Mouse (Mus musculus) embryonic facial prominence, embryonic 14.5 days (tissue): Measurements from ENCODE around the gene Mybbp1a. TPM values are rescaled to one million over a fixed set of nuclear protein-coding genes. Genes with fewer than 3 reads are reported as not detected.

Source experiments
- ATAC-seq: fragments of 200-750 bp; cut with Nextera tagmentation; 2 replicates; pipeline ENCODE4 v1.8.0; 2017; ENCODE audit warnings: low read depth, moderate number of reproducible peaks, moderate TSS enrichment
- DNase-seq: peaks from one replicate; pipeline ENCODE4 v3.0.0-alpha.2; 2015; ENCODE audit warnings: low spot score
- H3K27ac ChIP-seq: fragments of 300-500 bp; sonication (generic); replicated peaks from 2 replicates; pipeline ENCODE4 v1.5.1; 2014; ENCODE audit warnings: low read depth, mild to moderate bottlenecking, low read length, moderate library complexity
- H3K27me3 ChIP-seq: fragments of 300-500 bp; sonication (generic); replicated peaks from 2 replicates; pipeline ENCODE4 v1.6.1; 2014; ENCODE audit warnings: low read length; ENCODE audit not compliant: control insufficient read depth, insufficient read depth
- H3K36me3 ChIP-seq: fragments of 300-500 bp; sonication (generic); 2 replicates; pipeline ENCODE4 v1.6.1; 2014; ENCODE audit warnings: low read length, mixed read lengths; ENCODE audit not compliant: control insufficient read depth, insufficient read depth
- H3K4me1 ChIP-seq: fragments of 300-500 bp; sonication (generic); 2 replicates; pipeline ENCODE4 v1.6.1; 2014; ENCODE audit warnings: antibody characterized with exemption, low read length; ENCODE audit not compliant: control insufficient read depth, insufficient read depth
- H3K4me2 ChIP-seq: fragments of 300-500 bp; sonication (generic); 2 replicates; pipeline ENCODE4 v1.6.1; 2014; ENCODE audit warnings: low read depth, mild to moderate bottlenecking, low read length, moderate library complexity, mixed read lengths
- H3K4me3 ChIP-seq: fragments of 300-500 bp; sonication (generic); 2 replicates; pipeline ENCODE4 v1.5.1; 2014; ENCODE audit warnings: low read depth, mild to moderate bottlenecking, low read length
- H3K9ac ChIP-seq: fragments of 300-500 bp; sonication (generic); 2 replicates; pipeline ENCODE4 v1.6.1; 2014; ENCODE audit warnings: low read depth, mild to moderate bottlenecking, low read length, moderate library complexity, mixed read lengths
- H3K9me3 ChIP-seq: fragments of 300-500 bp; sonication (generic); 2 replicates; pipeline ENCODE4 v1.6.1; 2016; ENCODE audit warnings: low read length; ENCODE audit not compliant: control insufficient read depth
- WGBS: fragments of 180-500 bp; shearing (Covaris S2); extraction: QIAGEN DNeasy Blood & Tissue Kit; methylation state at CpG from one replicate; pipeline ENCODE4 v1.1.7; 2014; 5-methylcytosine and 5-hydroxymethylcytosine counted together
- polyA plus RNA-seq: library from polyadenylated mRNA; unstranded; fragments of >200 nt; fragmentation: Nextera tagmentation; extraction: Ambion mirVana; gene quantifications from 2 replicates; pipeline ENCODE4 v1.2.1, GENCODE M21; 2014

Mybbp1a gene
- polyA plus RNA-seq, 1 experiment from 2014 or later, result 114 TPM

- Histone ChIP-seq H3K9ac (no peak overlapping the region), H3K4me2 (no peak overlapping the region), H3K9me3 (no peaks in the 10 kb centered on the region), H3K27ac (no peak overlapping the region), H3K4me3 (no peak overlapping the region), H3K27me3 (peaks cover 27% of the 10 kb centered on the region), H3K36me3 (no peaks in the 10 kb centered on the region), H3K4me1 (peaks cover 10% of the 10 kb centered on the region)
- 52% methylated on average over 6 of the region's 6 CpGs for WGBS
- ATAC-seq (no peak), DNase-seq (no peak)
Measured at GRCm38 (mm10) chr11:72484549-72484948, 43.4 kb downstream of the Mybbp1a start.

DNA sequence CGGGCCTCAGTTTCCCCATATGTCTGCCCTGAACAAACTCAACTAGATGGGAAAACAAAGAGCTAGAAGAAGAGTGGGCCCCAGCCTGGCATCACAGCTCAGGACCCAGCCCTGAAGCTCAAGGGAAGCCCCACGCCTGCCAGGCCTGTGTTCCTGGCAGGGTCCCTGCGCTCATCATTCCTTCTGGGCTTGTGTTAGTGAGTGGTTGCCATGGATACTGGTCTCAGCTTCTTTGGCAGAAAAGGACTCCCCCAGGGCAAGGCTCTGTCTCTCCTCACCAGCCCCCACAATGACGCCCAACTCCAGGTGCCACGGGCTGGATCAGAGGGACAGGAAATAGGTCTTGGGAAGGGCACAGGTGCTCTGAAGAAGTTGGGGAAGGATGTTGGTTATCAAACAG lies 44.0 kb downstream of the Mybbp1a start:
- H3K9ac ChIP-seq, result no peak overlapping the region
- WGBS, result 57% methylated on average over 5 of the region's 5 CpGs
- H3K4me1 ChIP-seq, result peaks cover 10% of the 10 kb centered on the region
- H3K4me3 ChIP-seq, result no peak overlapping the region
- no peak for DNase-seq
- no peak overlapping the region for H3K4me2 ChIP-seq
- ATAC-seq, result no peak
- peaks cover 27% of the 10 kb centered on the region for H3K27me3 ChIP-seq
- H3K9me3 ChIP-seq, result no peaks in the 10 kb centered on the region
- H3K27ac ChIP-seq, result no peak overlapping the region
- no peaks in the 10 kb centered on the region for H3K36me3 ChIP-seq

DNA sequence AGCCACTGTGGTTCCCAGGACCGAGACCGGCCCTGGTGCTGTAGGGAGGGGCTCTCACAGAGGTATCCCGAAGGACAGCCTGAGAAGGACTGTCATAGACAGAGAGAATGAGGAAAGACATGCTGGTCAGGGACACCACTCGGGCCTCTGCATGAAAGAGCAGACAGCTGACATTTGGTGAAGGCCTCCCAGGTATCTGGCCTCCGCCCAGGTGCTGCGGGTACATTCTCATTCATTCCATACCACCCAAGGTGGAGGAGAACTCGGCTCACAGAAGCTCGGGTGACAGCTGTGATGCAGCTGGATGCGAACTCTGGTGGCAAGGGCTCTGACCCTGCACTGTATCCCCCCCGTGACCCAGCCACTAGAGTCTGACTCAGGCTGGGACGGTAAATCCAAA lies 44.8 kb downstream of the Mybbp1a start:
- ATAC-seq (no peak), DNase-seq (no peak)
- Histone ChIP-seq H3K36me3 (no peaks in the 10 kb centered on the region), H3K4me2 (no peak overlapping the region), H3K4me3 (no peak overlapping the region), H3K27me3 (peaks cover 32% of the 10 kb centered on the region), H3K27ac (no peak overlapping the region), H3K9ac (no peak overlapping the region), H3K9me3 (no peaks in the 10 kb centered on the region), H3K4me1 (peaks cover 10% of the 10 kb centered on the region)
- WGBS, result 59% methylated on average over 11 of the region's 11 CpGs

GRCm38 (mm10) chr11:72487171-72487570 lies 46.0 kb downstream of the Mybbp1a start:
- no peak overlapping the region for H3K27ac ChIP-seq
- peak overlapping the region; percentile 99; the same call in 1 of the 2 replicates for H3K4me2 ChIP-seq
- ATAC-seq, result no peak
- H3K9me3 ChIP-seq, result no peaks in the 10 kb centered on the region
- WGBS, result 46% methylated on average over 5 of the region's 5 CpGs
- H3K9ac ChIP-seq, result no peak overlapping the region
- H3K27me3 ChIP-seq, result peaks cover 32% of the 10 kb centered on the region
- H3K4me3 ChIP-seq, result no peak overlapping the region
- no peaks in the 10 kb centered on the region for H3K36me3 ChIP-seq
- H3K4me1 ChIP-seq, result peaks cover 10% of the 10 kb centered on the region
- no peak for DNase-seq

DNA sequence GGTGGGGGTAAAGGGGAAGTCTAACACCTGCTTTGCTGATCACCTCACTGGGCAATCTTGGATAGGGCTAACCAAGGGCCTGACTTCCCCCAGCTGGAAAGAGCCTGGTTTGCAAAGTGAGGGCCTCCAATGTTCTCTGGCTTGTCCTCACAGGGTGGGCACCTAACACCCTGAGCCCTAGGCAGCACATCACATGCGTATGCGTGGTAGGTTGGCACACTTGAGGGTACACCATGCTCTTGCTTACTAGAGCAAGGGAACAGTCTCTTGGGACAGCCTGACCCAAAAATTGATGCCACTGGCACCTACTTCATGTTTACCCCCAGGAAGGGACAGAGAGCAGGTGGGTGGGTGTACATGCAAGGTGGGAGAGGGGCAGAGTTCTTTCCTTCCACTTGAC lies 46.6 kb downstream of the Mybbp1a start:
- Histone ChIP-seq H3K9me3 (no peaks in the 10 kb centered on the region), H3K4me3 (peak overlapping the region; percentile 57; the same call in 1 of the 2 replicates), H3K9ac (no peak overlapping the region), H3K27ac (no peak overlapping the region), H3K36me3 (no peaks in the 10 kb centered on the region), H3K27me3 (peaks cover 32% of the 10 kb centered on the region), H3K4me1 (peaks cover 10% of the 10 kb centered on the region), H3K4me2 (peak overlapping the region; percentile 99)
- WGBS, result 93% methylated on average over 2 of the region's 2 CpGs
- no peak for DNase-seq
- no peak for ATAC-seq

DNA sequence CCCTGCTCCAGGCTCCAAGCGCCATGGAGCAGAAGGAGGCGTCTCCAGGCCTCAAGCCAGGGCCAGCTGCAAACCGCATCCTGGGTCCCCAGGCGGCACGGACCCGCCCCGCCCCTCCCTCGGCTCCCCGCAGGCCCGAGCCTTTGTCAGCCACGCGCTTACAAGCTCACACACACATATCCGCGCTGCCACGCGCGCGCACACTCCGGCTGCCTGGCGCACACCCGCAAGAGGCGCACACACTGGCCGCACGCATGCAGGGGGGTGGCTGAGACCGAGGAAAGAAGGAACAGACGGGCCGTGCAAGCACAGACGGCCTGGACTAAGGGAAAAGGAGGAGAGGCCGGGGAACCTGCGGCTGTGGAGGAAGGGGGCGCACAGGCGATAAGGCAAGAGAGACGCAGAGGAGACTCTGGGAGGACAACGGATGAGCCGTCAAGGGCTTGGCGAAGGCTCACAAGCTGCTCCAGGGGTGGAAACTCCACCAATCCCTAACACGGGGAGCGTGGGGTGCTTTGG lies 47.7 kb downstream of the Mybbp1a start:
- Histone ChIP-seq H3K4me2 (peak overlapping the region; percentile 99), H3K27ac (no peak overlapping the region), H3K36me3 (no peaks in the 10 kb centered on the region), H3K4me1 (peaks cover 10% of the 10 kb centered on the region), H3K27me3 (peaks cover 32% of the 10 kb centered on the region), H3K4me3 (peak overlapping the region; percentile 57), H3K9me3 (no peaks in the 10 kb centered on the region), H3K9ac (peak overlapping the region; percentile 62)
- ATAC-seq (peak; percentile 59), DNase-seq (no peak)
- under 1% methylated on average over 34 of the region's 38 CpGs for WGBS

- ATAC-seq (peak; percentile 3; the same call in 1 of the 2 replicates), DNase-seq (no peak)
- peak overlapping the region; percentile 57 for H3K4me3 ChIP-seq
- no peaks in the 10 kb centered on the region for H3K36me3 ChIP-seq
- peak overlapping the region; percentile 62 for H3K9ac ChIP-seq
- no peaks in the 10 kb centered on the region for H3K9me3 ChIP-seq
- 2% methylated on average over 14 of the region's 42 CpGs for WGBS
- H3K27ac ChIP-seq, result peak overlapping the region; percentile 54
- peaks cover 32% of the 10 kb centered on the region for H3K27me3 ChIP-seq
- peak overlapping the region; percentile 99 for H3K4me2 ChIP-seq
- peaks cover 10% of the 10 kb centered on the region for H3K4me1 ChIP-seq
Measured at GRCm38 (mm10) chr11:72489397-72489796, 48.2 kb downstream of the Mybbp1a start.

DNA sequence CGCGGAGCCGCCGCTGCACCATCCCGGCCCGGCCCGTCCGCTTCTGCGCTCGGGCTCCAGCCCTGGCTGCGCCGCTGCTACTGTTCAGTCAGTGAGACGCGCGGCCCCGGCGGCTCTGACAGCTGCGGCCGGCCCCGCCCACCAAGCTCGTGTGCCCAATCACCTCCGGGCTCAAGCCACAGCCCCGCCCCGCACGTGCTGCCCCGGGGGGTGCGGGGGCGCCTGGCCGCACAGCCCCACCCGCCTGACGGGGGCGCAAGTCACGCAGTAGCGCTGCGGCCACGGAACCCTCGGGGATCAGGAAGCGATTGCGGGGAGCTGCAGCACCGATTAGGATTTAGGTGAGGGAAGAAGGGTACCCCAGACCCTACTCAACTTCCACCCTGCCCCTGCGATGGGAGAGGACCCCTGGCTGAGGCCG lies 48.7 kb downstream of the Mybbp1a start, which contains the start of gene Spns2:
Gene Spns2, minus strand, starts transcription at position 24 of the 421 bp plus-strand sequence.
- ATAC-seq (peak; percentile 94), DNase-seq (peak; percentile 95)
- H3K4me1 ChIP-seq, result peaks cover 10% of the 10 kb centered on the region
- H3K9ac ChIP-seq, result peak within 1 kb of the TSS; percentile 62
- WGBS, result 1% methylated on average over 21 of the region's 42 CpGs
- H3K27me3 ChIP-seq, result peaks cover 32% of the 10 kb centered on the region
- H3K4me2 ChIP-seq, result peak within 1 kb of the TSS; percentile 99
- H3K9me3 ChIP-seq, result no peaks in the 10 kb centered on the region
- no peaks in the 10 kb centered on the region for H3K36me3 ChIP-seq
- peak within 1 kb of the TSS; percentile 57 for H3K4me3 ChIP-seq
- H3K27ac ChIP-seq, result peak within 1 kb of the TSS; percentile 54
